Mouse (Mus musculus): ENCODE data around the gene Cltb.

- TF ChIP-seq MAX (IDR thresholded peaks at IDR 0.05), result no peak
- no peak for TF ChIP-seq CTCF (IDR thresholded peaks at IDR 0.05; ENCODE audit: control insufficient read depth, insufficient read depth, insufficient read length)
- TF ChIP-seq USF1 (IDR thresholded peaks at IDR 0.05; ENCODE audit: low read depth), result no peak
- no peak for TF ChIP-seq MYOD1 (IDR thresholded peaks at IDR 0.05; ENCODE audit: control insufficient read depth, insufficient read length, low read depth)
- no peak for TF ChIP-seq CEBPB (IDR thresholded peaks at IDR 0.05; ENCODE audit: low read depth)
- TF ChIP-seq MYOG (IDR thresholded peaks at IDR 0.05; ENCODE audit: control insufficient read depth, extremely low read depth, insufficient read length), result no peak
Observed at GRCm38 (mm10) chr13:54571637-54572036, 39.5 kb downstream of the Cltb start.
